Mouse (Mus musculus) gonadal fat pad, adult 2 months (tissue): Measurements from ENCODE around the gene Clcn5. TPM values are rescaled to one million over a fixed set of nuclear protein-coding genes. Genes with fewer than 3 reads are reported as not detected.

Experiments
- DNase-seq: peaks from one replicate; pipeline ENCODE4 v3.0.0-alpha.2; 2012; ENCODE audit warnings: low read depth
- polyA plus RNA-seq: library from polyadenylated mRNA; depleted of rRNA; stranded (reverse); fragments of >200 nt; gene quantifications from 2 replicates; pipeline ENCODE4 v1.2.3, GENCODE M21; 2012; rRNA removed

The Clcn5 gene
- polyA plus RNA-seq = 21.8 and 21.9 TPM in 2 replicates

DNA sequence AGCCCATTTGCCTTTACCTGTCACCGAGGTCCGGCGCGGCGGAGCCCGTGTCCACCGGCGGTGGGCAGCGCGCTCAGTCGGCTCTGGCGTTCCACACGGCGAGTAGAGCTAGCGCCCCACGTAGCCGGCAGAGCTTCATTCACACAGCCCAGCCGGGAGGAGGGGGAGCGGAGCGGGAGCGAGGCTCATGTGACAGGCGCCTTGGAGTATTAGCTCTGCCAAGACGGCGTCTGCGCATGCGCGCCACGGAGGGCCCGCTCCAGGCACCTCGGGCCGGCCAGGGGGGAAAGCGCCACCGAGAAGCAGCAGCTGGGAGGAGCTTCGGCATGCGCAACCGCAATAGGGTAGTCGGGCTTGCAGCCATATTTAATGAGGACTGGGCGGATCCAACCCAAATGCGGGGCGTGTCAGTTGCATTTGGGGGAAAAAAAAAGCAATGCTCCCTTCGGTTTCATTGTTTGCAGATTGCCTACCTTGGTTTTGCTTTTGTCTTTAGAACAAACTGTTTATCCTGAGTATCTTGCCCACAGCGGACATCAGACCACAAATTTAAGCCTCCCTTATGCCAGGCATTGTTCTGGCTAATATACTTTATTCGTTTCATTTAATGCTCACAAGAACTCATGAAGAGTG is at the start of gene Clcn5:
Gene Clcn5, minus strand, starts transcription at position 270 of the 633 bp plus-strand sequence.
- no peak for DNase-seq

- no peak for DNase-seq
These were observed 6.3 kb upstream of the Clcn5 start for GRCm38 (mm10) chrX:7325455-7325854.

- no peak for DNase-seq
These were observed 3.1 kb upstream of the Clcn5 start for GRCm38 (mm10) chrX:7322288-7322687.

DNA sequence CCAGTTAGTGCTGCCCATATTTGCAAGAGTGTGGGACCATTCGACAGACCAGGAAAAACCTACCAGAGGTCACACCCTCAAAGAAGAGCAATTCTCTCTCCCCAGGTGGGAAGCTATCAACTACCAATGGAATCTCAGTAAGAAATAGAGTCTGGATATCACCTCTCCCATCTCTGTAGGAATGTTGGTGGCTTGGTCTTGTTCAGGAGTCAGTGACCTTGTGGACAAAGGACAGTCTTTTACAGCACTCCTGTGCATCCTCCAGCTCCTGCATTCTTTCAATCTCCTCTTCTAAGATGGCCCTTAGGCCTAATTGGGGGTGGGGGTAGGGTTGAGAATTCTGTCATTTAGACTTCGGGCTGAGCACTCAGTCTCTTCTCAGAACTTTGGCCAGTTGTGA is 1.4 kb upstream of the Clcn5 start:
- DNase-seq = no peak

- DNase-seq = no peak
These were observed 570 bp downstream of the Clcn5 start for GRCm38 (mm10) chrX:7318551-7319025.

- DNase-seq = no peak
These were observed 4.0 kb downstream of the Clcn5 start for GRCm38 (mm10) chrX:7315115-7315514.

GRCm38 (mm10) chrX:7314645-7315044 is 4.5 kb downstream of the Clcn5 start:
- no peak for DNase-seq

GRCm38 (mm10) chrX:7308242-7308641 is 10.9 kb downstream of the Clcn5 start:
- DNase-seq = no peak

DNA sequence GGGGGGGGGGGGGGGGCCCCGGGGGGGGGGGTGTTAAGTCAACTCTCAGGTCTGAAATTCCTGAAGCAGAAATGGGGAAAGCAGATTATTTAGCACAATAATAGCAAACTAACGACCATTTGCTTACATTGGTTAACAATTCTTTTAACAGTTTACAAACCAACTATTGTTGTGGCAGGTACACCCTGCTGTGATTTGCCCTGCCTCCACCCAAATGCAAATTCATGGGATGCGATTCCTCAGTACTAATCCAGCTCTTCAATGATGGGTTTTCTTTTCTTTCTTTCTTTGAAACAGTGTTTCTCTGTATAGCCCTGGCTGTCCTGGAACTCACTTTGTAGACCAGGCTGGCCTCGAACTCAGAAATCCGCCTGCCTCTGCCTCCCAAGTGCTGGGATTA is 12.3 kb downstream of the Clcn5 start:
- DNase-seq = no peak

- no peak for DNase-seq
These were observed 26.2 kb downstream of the Clcn5 start for GRCm38 (mm10) chrX:7292981-7293380.

DNA sequence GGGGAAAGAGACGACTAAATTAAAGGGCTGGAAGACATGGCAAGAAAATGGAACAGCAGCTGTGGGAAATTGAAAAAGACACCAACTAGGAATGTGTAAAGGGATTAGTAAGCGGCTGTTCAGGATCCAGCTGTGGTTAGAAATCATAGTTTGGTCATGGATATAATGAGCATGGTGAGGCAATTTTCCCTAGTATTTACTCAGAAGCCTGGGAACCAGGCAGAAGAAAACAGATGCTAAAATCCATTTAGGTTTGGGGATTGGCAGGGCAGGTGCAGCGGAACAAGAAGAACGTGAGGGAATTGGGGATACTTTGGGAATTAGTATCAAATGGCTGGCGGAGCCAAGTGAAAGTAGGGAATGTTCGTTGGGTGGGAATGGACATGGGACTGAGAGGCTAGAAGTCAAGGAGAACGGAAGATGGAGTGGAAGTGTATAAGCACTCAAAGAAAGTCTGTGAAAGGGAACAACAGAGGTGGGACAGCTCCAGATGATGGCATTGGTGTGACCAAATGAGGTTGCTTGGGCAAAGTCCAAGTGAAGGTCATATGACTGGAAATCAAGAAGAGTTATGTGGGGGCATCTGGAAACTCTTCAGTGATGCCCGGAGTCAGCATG is 26.9 kb downstream of the Clcn5 start:
- DNase-seq = no peak

DNA sequence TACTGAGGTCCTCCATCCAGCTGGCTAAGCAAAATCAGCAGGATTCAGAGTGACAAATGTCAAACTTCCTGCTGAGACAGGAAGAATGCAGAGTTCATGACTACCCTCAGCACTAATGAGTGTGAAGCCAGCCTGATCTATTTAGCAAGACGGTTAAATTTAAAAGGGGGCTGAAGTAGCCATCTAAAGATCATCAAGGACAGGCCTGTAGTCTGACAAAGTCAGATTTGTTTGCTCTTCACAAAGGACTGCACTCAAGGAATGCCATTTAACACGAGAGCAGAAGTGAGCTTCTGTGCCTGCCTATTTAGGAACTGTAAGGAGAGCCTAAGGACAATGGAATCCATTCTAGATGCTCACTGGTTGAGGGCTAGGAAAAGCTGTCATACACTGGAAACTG is 30.2 kb downstream of the Clcn5 start:
- DNase-seq = no peak

GRCm38 (mm10) chrX:7287051-7287734 is 32.0 kb downstream of the Clcn5 start:
- DNase-seq = no peak

- DNase-seq = no peak
These were observed 36.5 kb downstream of the Clcn5 start for GRCm38 (mm10) chrX:7282636-7283035.

DNA sequence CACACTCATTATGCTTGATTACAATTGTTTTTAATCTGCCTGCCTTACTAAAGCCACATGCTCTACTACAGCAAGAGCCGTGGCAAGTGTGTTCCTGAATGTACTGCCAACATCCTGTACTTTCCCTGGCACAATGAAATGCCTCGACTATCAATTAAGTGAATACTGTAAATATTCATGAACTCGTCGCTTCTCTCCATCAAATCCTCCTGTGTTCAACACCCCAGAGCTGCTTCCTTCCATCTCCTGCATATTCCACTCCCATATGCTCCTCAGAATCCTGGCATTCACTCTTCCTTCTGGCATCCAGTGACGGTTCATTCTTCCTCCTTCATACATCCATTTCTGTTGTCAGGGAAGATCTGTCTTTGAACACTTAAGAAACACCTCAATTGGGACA is 39.4 kb downstream of the Clcn5 start:
- DNase-seq = no peak

DNA sequence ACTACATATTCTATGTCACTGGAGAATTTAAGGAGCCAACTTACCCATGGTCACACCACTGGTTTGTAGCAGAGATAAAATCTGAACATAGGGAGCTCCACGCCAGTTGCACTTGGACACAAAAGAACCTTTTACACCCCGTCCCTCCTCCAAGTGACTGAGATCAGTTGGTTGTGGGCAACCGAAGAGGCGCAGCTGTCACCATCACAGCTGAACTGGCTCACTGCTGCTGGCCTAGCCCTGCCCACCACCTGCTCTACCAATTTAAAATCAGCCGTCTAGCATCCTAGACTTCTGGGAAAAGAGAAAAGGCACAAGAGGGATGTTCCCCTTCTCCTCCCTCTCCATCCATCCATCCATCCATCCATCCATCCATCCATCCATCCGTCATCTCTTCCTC is 42.6 kb downstream of the Clcn5 start:
- DNase-seq = no peak

- DNase-seq = no peak
These were observed 58.0 kb downstream of the Clcn5 start for GRCm38 (mm10) chrX:7261149-7261548.

DNA sequence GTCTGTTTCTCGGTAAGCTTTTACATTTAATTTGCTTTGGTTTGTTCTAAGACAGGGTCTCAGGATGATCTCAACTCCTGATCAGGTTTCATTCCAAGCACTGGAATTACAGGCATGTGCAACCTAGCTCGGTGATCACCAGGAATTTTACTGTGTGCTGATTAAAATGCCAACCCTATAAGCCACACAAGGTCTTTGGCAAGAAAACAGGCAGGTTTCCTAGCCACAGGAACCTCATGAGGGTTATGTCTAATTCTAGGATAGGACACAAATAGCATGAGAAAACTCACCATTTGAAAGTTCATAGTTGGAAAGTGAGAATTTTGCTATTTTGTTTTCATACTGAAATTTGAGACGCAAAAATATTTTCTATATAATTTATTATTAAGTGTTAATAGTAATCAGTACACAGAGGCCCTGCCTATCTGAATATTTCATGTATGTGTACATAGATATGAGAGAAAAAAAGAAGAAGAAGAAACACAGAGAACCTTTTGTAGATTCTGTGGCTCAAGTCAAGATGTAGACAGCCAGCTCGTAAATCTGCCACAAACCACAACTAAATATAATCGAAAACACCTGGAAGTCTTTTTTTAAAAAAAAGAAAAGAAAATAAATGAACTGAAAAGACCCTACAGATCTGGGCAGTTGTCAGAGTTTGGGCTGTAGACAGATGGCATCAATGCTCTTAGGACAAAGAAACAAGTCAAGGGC is 58.6 kb downstream of the Clcn5 start:
- DNase-seq = no peak

DNA sequence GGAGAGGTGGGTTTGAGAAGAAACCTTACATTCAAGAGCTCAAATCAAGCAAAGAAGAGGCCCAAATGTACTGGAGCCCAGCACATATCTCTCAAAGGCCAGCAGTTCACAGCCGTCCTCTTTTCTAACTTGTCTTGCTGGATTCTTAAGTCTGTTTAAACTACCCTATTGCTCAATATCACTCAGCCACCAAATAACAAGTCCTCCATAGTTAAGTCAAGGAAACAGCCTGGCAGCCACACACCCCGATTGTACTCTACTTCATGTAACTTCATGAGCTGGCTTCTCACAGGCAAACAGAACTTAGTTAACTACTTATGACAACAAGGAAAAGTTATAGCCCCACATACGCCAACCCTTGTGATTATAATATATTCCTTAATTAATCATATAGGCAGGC is 59.4 kb downstream of the Clcn5 start:
- DNase-seq = no peak

GRCm38 (mm10) chrX:7256022-7256421 is 63.1 kb downstream of the Clcn5 start:
- DNase-seq = no peak

DNA sequence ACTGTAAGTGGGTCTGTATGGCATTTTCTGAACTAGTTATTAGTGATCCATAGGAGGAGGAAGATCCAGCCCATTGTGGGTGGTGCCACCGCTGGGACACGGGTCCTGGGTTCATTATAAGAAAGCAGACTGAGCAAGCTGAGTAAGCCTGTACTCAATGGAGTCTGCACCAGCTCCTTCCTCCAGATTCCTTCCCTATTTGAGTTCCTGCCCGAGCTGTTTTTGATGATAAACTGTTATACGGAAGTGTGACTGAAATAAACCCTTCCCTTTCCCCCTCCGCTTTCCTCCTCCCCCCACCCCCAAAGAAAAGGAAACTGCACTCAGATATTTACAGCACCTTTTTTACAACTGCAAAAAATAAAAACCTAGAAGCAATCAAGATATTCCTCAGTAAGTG is 115.1 kb downstream of the Clcn5 start:
- DNase-seq = no peak

GRCm38 (mm10) chrX:7203535-7203934 is 115.6 kb downstream of the Clcn5 start:
- no peak for DNase-seq
